Mouse (Mus musculus) brain, embryonic 14.5 days (tissue): Measurements from ENCODE around the gene Myl6.

Experiments
- CTCF ChIP-seq: fragments of 200-500 bp; IDR thresholded peaks from 2 replicates; pipeline ENCODE4 v1.5.1; 2012; ENCODE audit warnings: inconsistent platforms, mild to moderate bottlenecking, moderate library complexity, borderline replicate concordance; ENCODE audit not compliant: insufficient read depth, insufficient read length; ENCODE audit errors: extremely low read depth
- POLR2A ChIP-seq: fragments of 200-500 bp; IDR thresholded peaks from 2 replicates; pipeline ENCODE4 v1.6.1; 2012; ENCODE audit warnings: mild to moderate bottlenecking, inconsistent platforms, borderline replicate concordance; ENCODE audit not compliant: poor library complexity, insufficient read depth, insufficient read length, severe bottlenecking; ENCODE audit errors: extremely low read depth

DNA sequence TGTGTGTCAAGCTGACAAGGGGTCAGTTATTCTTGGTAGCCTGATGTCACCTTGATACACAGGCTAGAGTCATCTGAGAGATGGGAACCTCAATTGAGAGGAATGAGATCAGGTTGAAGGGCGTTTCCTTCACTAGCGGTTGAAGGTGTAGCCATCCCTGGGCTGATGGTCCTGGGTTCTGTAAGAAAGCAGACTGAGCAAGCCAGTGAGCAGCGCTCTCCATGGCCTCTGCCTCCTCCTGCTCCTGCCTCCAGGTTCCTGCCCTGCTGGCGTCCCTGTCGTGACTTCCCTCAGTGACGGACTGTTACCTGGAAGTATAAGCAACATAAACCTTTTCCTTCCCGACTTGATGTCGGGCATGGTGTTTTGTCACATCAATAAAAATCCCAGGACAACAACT lies 9.6 kb upstream of the Myl6 start:
- TF ChIP-seq POLR2A (no peak), CTCF (no peak)
